Mouse (Mus musculus): ENCODE results near the gene Serpina6.

DNA sequence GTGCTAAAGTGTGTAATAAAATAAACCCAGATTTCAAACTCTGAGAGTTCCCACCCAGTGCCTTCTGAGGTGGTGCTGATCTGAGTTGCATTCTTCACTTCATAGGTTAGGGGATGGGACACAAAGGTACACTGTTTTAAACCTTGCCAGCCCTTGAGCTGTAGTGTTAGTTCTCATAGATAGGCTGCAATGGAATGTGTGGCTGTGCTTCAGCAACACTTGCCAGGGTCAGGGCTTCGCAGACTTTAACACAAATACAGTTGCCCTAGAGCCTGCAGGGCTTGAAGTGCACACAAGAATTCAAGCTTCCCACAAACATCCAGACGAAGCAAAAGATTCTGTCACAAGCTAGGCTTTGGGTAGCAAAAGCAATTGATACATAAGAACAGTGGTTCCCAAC is 14.0 kb upstream of the Serpina6 start:
- TF ChIP-seq POLR2A (IDR thresholded peaks at IDR 0.05; ENCODE audit: borderline replicate concordance, control insufficient read depth, low read depth, low read length) (no peak), CTCF (IDR thresholded peaks at IDR 0.05; ENCODE audit: control insufficient read depth, insufficient read depth, low read length) (no peak)
